Mouse (Mus musculus): Measurements from ENCODE around the gene Tnfsf12. TPM values are rescaled to one million over a fixed set of nuclear protein-coding genes. Genes with fewer than 3 reads are reported as not detected.

The Tnfsf12 gene
- 59.3 and 71.8 TPM in 2 replicates for polyA plus RNA-seq (2012; rRNA removed)

DNA sequence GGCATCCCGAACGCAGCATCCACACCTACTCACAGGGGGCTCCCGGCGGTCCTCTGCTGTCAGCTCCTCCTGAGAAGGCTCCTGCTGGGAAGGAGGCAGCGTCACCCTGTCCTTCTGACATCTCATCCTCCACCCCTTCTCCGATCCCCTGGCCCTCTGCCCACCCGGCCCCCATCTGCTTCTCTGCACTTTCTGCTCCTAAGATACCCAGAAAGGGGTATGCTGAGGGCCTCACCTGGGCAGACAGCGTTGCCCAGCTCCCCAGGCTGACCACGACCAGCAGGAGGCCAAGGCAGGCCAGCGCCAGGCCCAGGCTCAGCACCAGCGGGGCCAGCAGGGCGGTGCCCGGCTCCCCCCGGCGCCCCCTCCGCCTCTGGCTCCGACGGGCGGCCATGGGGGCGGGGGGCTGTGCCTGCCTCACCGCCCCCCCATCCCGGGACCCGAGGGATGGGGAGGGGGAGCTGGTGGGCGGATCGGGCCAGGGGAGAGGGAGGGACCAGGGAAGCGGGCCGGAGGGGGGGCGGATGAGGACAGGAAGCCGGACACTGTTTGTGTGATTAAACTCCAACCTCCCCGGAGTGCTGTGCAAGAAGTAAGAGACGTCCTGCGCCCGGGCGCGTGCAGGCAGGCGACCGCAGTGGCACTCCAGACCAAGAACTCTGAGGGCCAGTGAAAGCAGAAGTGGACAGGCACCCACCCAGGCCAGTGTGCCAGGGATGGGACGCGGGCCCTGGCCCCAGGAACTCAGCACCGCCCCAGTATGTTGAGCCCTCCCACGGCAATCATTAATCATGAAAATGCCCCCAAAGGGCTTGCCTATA, at the start of gene Tnfsf12, which contains the start of gene Tnfsfm13:
Gene Tnfsf12, minus strand, starts transcription at position 489 of the 821 bp plus-strand sequence.
Gene Tnfsfm13, minus strand, starts transcription at position 738 of the 821 bp plus-strand sequence.

DNA sequence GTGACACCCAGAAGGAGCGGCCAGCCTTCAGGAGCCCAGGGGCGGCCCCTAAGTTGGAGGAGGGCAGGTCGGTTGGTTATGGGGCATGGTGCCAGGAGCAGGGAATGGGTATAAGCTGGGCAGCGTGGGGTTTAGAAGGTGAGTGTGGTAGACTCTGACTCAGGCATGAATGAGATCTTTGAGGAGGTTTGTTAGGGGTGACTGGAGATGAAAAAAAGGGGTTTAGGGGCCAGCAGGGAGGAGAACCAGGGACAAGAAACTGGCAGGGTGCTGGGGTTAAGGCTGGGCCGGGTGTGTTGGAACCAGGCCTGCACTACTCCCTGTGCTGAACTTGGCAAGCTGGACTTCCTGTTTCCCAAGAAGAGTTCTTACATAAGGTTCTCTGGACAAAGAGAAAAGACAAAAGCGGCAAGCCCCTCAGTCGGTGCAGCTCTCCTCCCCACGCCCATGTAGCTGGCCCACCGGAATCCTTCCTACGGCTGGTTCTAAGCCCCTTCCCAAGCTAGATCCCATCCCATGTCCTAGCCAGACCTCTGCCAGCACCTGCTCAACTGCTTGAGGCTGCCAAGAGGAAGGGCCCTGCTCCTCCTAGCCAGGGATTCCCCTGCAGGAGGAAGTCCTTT, 10.0 kb downstream of the Tnfsf12 start, which contains the start of gene Tnfsf13:
Gene Tnfsf13, minus strand, starts transcription at position 259 of the 623 bp plus-strand sequence.

DNA sequence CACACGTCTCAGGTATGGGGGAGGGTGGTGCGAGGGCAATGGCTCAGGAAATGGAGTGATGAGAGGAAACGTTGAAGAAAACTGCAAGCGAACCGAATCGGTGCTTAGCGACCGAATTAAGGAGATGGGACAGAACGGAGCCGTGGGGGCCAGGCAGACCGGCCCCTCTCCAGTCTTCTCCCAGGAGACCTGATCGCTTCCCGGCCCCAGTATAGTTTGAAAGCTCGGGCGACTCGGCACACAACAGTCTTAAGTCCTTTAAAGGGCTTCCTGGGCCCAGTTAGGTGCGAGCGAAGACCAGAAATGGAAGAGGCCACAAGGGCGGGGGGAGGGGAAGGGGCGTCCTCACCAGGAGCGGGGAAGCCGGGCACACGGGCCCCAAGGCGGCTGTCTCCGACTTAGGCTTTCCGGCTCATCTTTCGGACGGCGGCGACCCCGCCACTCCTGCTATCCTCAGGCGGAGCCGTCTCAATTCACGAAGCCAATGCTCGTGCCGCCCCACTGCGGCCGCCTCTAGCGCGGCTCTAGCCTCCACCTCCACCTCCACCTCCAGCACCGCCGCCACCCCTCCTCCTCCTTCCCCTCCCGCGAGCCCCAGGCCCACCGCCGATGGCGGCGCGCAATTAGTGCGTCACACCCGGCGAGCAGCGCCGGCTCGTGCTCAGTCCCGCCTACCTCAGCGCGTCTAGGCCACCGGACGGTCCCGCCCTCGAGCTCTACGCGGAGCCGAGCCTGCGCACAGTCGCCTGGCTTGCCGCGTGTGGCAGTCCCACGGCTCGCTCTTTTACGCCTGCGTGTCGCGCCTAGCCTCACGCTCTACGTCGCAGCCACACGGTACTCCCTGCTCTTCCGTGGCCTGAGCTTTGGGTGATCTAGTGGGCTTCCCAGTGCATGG, 14.1 kb downstream of the Tnfsf12 start, which contains the start of gene Senp3:
Gene Senp3, minus strand, starts transcription at position 771 of the 895 bp plus-strand sequence.

DNA sequence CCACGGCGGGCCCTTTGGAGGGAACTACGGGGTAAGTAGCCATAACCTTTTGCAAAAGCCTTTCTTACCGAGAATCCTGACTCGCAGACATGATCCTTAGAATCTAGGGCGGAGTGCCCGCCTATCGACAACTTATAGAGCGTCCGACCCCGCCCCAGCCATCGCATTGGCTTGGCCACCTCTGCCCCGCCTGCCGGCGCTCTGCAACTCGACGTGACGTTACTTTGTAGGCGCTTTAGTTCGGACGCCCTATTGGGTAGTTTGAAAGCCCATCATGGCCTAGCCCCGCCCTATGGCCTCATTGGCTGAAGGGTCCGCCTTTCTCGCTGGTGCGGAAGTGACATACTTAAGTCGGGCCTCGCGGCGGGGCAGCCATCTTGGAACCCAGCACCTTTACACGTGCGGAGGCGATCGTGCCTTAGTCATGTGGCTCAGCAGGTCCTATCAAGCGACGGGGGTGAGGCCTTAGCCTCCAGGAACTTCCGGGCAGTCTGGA, 23.4 kb downstream of the Tnfsf12 start, which contains the start of gene Eif4a1:
Gene Eif4a1, minus strand, starts transcription at position 213 of the 496 bp plus-strand sequence.

DNA sequence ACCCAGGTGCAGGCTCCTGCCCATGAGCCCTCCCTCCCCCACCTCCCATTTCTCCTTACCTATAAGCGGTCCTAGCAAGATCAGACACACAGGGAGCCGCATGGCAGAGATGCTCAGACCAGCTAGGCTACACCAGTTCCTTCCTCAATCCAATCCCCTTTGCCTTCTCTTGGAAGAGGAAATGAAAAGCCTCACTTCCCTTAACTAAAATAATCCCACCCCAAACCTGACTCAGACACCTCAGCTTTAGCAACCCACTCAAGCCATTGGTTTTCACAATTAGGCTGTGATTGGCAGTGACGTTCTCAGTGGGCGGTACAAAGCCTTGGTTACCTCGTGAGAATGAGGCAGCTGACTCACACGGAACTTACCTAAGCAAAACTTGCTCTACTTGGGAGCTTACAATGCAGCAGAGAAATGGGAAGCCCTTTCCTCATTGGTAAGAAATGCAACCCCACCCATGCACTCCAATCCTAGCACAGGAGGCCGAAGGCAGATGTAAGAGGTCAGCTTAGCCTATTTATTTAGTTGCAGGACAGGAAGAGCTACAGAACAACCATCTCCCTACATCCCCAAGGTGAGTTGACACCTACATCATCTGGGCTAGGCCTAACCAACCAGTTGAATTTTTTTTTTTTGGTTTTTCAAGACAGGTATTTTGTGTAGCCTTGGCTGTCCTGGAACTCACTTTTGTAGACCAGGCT, 29.5 kb downstream of the Tnfsf12 start, which contains the start of gene Cd68:
Gene Cd68, minus strand, starts transcription at position 193 of the 704 bp plus-strand sequence.

DNA sequence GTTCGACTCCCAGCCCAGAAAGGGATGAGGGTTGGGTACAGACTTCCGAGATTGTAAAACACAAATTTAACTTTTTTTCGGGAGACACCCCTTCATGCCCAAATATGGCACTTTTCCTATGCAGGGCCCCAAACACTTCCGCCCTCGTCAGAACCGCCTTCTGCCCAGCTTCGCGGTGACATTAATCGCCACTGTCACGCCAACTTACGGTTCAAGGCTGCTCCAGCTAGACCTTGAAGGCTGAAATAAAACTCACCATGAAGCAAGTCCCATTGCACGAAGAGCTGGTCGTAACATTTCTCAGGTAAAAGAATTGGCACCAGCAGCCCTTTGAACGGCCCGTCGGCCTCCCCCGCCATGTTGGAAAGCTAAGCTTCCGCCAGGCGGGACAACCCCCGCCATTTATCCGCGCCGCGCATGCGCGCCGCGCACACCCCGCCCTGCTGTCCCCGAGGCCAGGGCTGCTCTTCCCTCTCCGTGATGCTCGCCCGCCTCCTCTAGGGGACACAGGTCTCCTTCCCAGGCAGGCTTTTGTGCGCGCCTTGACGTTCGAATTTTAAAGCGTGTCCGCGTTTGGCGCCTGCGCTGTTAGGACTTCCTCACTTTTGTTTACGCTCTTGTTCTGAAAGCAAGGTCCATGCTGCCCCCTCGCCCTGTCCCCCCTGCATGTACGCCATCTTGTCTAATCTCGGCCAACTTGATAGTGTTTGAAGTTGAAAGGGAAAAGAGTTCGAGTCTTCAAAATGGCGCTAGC, 33.3 kb downstream of the Tnfsf12 start, which contains the start of gene Mpdu1:
Gene Mpdu1, minus strand, starts transcription at position 430 of the 754 bp plus-strand sequence.

DNA sequence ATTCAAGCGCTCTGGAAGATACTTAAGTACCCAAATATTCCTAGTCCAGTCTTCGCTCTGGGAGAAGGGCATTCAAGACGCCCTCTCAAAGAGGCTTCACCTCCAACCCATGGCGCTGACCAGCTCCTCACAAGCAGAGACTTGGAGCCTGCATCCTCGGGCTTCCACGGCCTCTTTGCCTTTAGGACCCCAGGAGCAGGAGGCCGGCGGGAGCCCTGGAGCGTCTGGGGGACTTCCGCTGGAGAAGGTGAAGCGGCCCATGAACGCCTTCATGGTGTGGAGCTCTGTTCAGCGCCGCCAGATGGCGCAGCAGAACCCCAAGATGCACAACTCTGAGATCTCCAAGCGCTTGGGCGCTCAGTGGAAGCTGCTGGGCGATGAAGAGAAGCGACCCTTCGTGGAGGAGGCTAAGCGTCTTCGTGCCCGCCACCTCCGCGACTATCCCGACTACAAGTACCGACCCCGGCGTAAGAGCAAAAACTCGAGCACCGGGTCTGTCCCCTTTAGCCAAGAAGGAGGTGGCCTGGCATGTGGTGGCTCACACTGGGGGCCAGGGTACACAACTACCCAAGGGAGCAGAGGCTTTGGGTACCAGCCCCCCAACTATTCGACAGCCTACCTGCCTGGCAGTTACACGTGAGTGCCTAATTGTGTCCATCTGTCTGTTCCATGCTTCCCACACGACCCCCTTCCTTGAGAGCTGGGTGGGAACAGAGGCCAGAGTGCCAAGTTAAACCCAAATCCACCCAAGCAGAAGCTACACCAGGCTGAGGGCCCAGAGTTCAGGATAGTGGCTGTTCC, 40.2 kb downstream of the Tnfsf12 start, which contains the start of gene Sox15:
Gene Sox15, plus strand, starts transcription at position 51 of the 801 bp plus-strand sequence.

Other genes starting within 250 kb of the Tnfsf12 start
- gene Dnah2, start 146.7 kb downstream of the Tnfsf12 start, polyA plus RNA-seq (2012; rRNA removed): 5.1 and 7.0 TPM in 2 replicates
- gene Efnb3, start 135.6 kb downstream of the Tnfsf12 start, polyA plus RNA-seq (2012; rRNA removed): 13.1 and 13.5 TPM in 2 replicates
- gene Wrap53, start 115.6 kb downstream of the Tnfsf12 start, polyA plus RNA-seq (2012; rRNA removed): 18.8 and 25.8 TPM in 2 replicates
- 145 and 203 TPM in 2 replicates for gene Trp53, start 115.5 kb downstream of the Tnfsf12 start, polyA plus RNA-seq (2012; rRNA removed)
- gene Atp1b2, start 89.9 kb downstream of the Tnfsf12 start, polyA plus RNA-seq (2012; rRNA removed): 119 and 137 TPM in 2 replicates
- 5.6 and 7.1 TPM in 2 replicates for gene Shbg, start 77.9 kb downstream of the Tnfsf12 start, polyA plus RNA-seq (2012; rRNA removed)
- gene Sat2, start 73.8 kb downstream of the Tnfsf12 start, polyA plus RNA-seq (2012; rRNA removed): 4.8 and 5.1 TPM in 2 replicates
- gene Fxr2, start 62.9 kb downstream of the Tnfsf12 start, polyA plus RNA-seq (2012; rRNA removed): 68.6 and 73.0 TPM in 2 replicates
- gene Sox15, start 40.5 kb downstream of the Tnfsf12 start, polyA plus RNA-seq (2012; rRNA removed): 1.7 and 2.1 TPM in 2 replicates
- 95.9 and 115 TPM in 2 replicates for gene Mpdu1, start 33.2 kb downstream of the Tnfsf12 start, polyA plus RNA-seq (2012; rRNA removed)
- 38.2 and 52.8 TPM in 2 replicates for gene Cd68, start 29.7 kb downstream of the Tnfsf12 start, polyA plus RNA-seq (2012; rRNA removed)
- gene Eif4a1, start 23.4 kb downstream of the Tnfsf12 start, polyA plus RNA-seq (2012; rRNA removed): 252 and 395 TPM in 2 replicates
- gene Senp3, start 13.8 kb downstream of the Tnfsf12 start, polyA plus RNA-seq (2012; rRNA removed): 57.7 and 67.2 TPM in 2 replicates
- 5.2 and 8.0 TPM in 2 replicates for gene Tnfsf13, start 10.1 kb downstream of the Tnfsf12 start, polyA plus RNA-seq (2012; rRNA removed)
- 12.8 and 20.4 TPM in 2 replicates for gene Tnfsfm13, start 249 bp upstream of the Tnfsf12 start, polyA plus RNA-seq (2012; rRNA removed)
- 17.8 and 29.7 TPM in 2 replicates for gene Polr2a, start 62.8 kb upstream of the Tnfsf12 start, polyA plus RNA-seq (2012; rRNA removed)
- 1.3 and 1.5 TPM in 2 replicates for gene Slc35g3, start 66.1 kb upstream of the Tnfsf12 start, polyA plus RNA-seq (2012; rRNA removed)
- 48.6 and 69.0 TPM in 2 replicates for gene Zbtb4, start 70.1 kb upstream of the Tnfsf12 start, polyA plus RNA-seq (2012; rRNA removed)
- gene Chrnb1, start 100.1 kb upstream of the Tnfsf12 start, polyA plus RNA-seq (2012; rRNA removed): 9.5 and 12.9 TPM in 2 replicates
- 7.8 and 8.5 TPM in 2 replicates for gene Fgf11, start 106.0 kb upstream of the Tnfsf12 start, polyA plus RNA-seq (2012; rRNA removed)
- 7.3 and 9.6 TPM in 2 replicates for gene Tmem102, start 109.8 kb upstream of the Tnfsf12 start, polyA plus RNA-seq (2012; rRNA removed)
- not detected in 2 replicates for gene Gm39566, start 119.4 kb upstream of the Tnfsf12 start, polyA plus RNA-seq (2012; rRNA removed)
- not detected in 2 replicates for gene Spem2, start 122.6 kb upstream of the Tnfsf12 start, polyA plus RNA-seq (2012; rRNA removed)
- gene Spem1, start 126.3 kb upstream of the Tnfsf12 start, polyA plus RNA-seq (2012; rRNA removed): 0.26 and 0.50 TPM in 2 replicates
- 79.8 and 101 TPM in 2 replicates for gene Nlgn2, start 141.9 kb upstream of the Tnfsf12 start, polyA plus RNA-seq (2012; rRNA removed)
- 120 and 177 TPM in 2 replicates for gene Tmem256, start 142.7 kb upstream of the Tnfsf12 start, polyA plus RNA-seq (2012; rRNA removed)
- gene Plscr3, start 150.5 kb upstream of the Tnfsf12 start, polyA plus RNA-seq (2012; rRNA removed): 145 and 168 TPM in 2 replicates
- 5.2 and 6.0 TPM in 2 replicates for gene Tnk1, start 162.9 kb upstream of the Tnfsf12 start, polyA plus RNA-seq (2012; rRNA removed)
- not detected in 2 replicates for gene Tmem95, start 182.2 kb upstream of the Tnfsf12 start, polyA plus RNA-seq (2012; rRNA removed)
- 9.6 and 10.4 TPM in 2 replicates for gene Kctd11, start 185.6 kb upstream of the Tnfsf12 start, polyA plus RNA-seq (2012; rRNA removed)
- 1.4 and 1.8 TPM in 2 replicates for gene Acap1, start 199.7 kb upstream of the Tnfsf12 start, polyA plus RNA-seq (2012; rRNA removed)
- 1.5 TPM in 2 replicates for gene 2810408A11Rik, start 205.1 kb upstream of the Tnfsf12 start, polyA plus RNA-seq (2012; rRNA removed)
- gene Neurl4, start 205.2 kb upstream of the Tnfsf12 start, polyA plus RNA-seq (2012; rRNA removed): 67.0 and 76.7 TPM in 2 replicates
- 83.1 and 141 TPM in 2 replicates for gene Gps2, start 218.0 kb upstream of the Tnfsf12 start, polyA plus RNA-seq (2012; rRNA removed)
- gene Eif5a, start 226.1 kb upstream of the Tnfsf12 start, polyA plus RNA-seq (2012; rRNA removed): 359 and 447 TPM in 2 replicates
- gene Ybx2, start 239.9 kb upstream of the Tnfsf12 start, polyA plus RNA-seq (2012; rRNA removed): 21.2 and 30.0 TPM in 2 replicates

All from ovary, adult 2 months (tissue).